Mouse (Mus musculus) lung, embryonic 16.5 days (tissue): Measurements from ENCODE around the gene Clint1. TPM values are rescaled to one million over a fixed set of nuclear protein-coding genes. Genes with fewer than 3 reads are reported as not detected.

Experiments
- ATAC-seq: fragments of 200-750 bp; cut with Nextera tagmentation; 2 replicates; pipeline ENCODE4 v1.8.0; 2017; ENCODE audit warnings: low read depth, mild to moderate bottlenecking, moderate library complexity
- H3K27ac ChIP-seq: fragments of 300-500 bp; sonication (generic); 2 replicates; pipeline ENCODE4 v1.5.1; 2014; ENCODE audit warnings: mild to moderate bottlenecking, control low read depth, low read length
- H3K27me3 ChIP-seq: fragments of 300-500 bp; sonication (generic); 2 replicates; pipeline ENCODE4 v1.6.1; 2014; ENCODE audit warnings: low read depth, low read length, mixed read lengths; ENCODE audit not compliant: control insufficient read depth, insufficient read depth
- H3K36me3 ChIP-seq: fragments of 300-500 bp; sonication (generic); 2 replicates; pipeline ENCODE4 v1.6.1; 2014; ENCODE audit warnings: low read length; ENCODE audit not compliant: control insufficient read depth, insufficient read depth
- H3K4me1 ChIP-seq: fragments of 300-500 bp; sonication (generic); replicated peaks from 2 replicates; pipeline ENCODE4 v1.6.1; 2014; ENCODE audit warnings: low read length, mixed read lengths; ENCODE audit not compliant: control insufficient read depth, insufficient read depth
- H3K4me2 ChIP-seq: fragments of 300-500 bp; sonication (generic); 2 replicates; pipeline ENCODE4 v1.6.1; 2014; ENCODE audit warnings: low read depth, low read length, control low read depth
- H3K4me3 ChIP-seq: fragments of 300-500 bp; sonication (generic); 2 replicates; pipeline ENCODE4 v1.5.1; 2014; ENCODE audit warnings: mild to moderate bottlenecking, low read length, control low read depth
- H3K9ac ChIP-seq: fragments of 300-500 bp; sonication (generic); 2 replicates; pipeline ENCODE4 v1.6.1; 2014; ENCODE audit warnings: low read length, control low read depth
- H3K9me3 ChIP-seq: fragments of 300-500 bp; sonication (generic); 2 replicates; pipeline ENCODE4 v1.6.1; 2016; ENCODE audit warnings: low read length; ENCODE audit not compliant: control insufficient read depth
- WGBS: fragments of 180-500 bp; shearing (Covaris S2); extraction: QIAGEN DNeasy Blood & Tissue Kit; methylation state at CpG from one replicate; pipeline ENCODE4 v1.1.7; 2014; 5-methylcytosine and 5-hydroxymethylcytosine counted together
- polyA plus RNA-seq: library from polyadenylated mRNA; unstranded; fragments of >200 nt; fragmentation: Nextera tagmentation; extraction: Ambion mirVana; gene quantifications from 2 replicates; pipeline ENCODE4 v1.2.1, GENCODE M21; 2015

The Clint1 gene
- polyA plus RNA-seq, 1 experiment from 2014 or later: 74.1 TPM

GRCm38 (mm10) chr11:45943891-45944642 lies 92.2 kb downstream of the Clint1 start:
- Histone ChIP-seq H3K4me1 (peaks cover 10% of the 10 kb centered on the region), H3K4me3 (peak overlapping the region; percentile 87), H3K27ac (0 out of 2 replicates have a peak overlapping the region, but pooled peaks have one; percentile 23), H3K9ac (peak overlapping the region; percentile 90), H3K4me2 (peak overlapping the region; percentile 69), H3K9me3 (no peaks in the 10 kb centered on the region), H3K36me3 (no peaks in the 10 kb centered on the region; the same call in 1 of the 2 replicates), H3K27me3 (no peaks in the 10 kb centered on the region)
- WGBS: under 1% methylated on average over 48 of the region's 49 CpGs
- ATAC-seq: peak; percentile 57; the same call in 1 of the 2 replicates

- ATAC-seq: peak; percentile 92
- Histone ChIP-seq H3K4me1 (peaks cover 10% of the 10 kb centered on the region), H3K9me3 (no peaks in the 10 kb centered on the region), H3K36me3 (peaks cover 2% of the 10 kb centered on the region; the same call in 1 of the 2 replicates), H3K4me2 (peak within 1 kb of the TSS; percentile 69), H3K9ac (peak within 1 kb of the TSS; percentile 90), H3K27me3 (no peaks in the 10 kb centered on the region), H3K4me3 (peak within 1 kb of the TSS; percentile 87), H3K27ac (0 out of 2 replicates have a peak within 1 kb of the TSS, but pooled peaks have one; percentile 23)
- WGBS: under 1% methylated on average over 47 of the region's 55 CpGs
Measured at GRCm38 (mm10) chr11:45944643-45945156, 92.8 kb downstream of the Clint1 start, which contains the start of gene Lsm11. Gene Lsm11 (minus strand): TSS chr11:45944935.

- H3K27me3 ChIP-seq: no peaks in the 10 kb centered on the region
- H3K4me1 ChIP-seq: peaks cover 10% of the 10 kb centered on the region
- H3K9ac ChIP-seq: no peak overlapping the region
- no peaks in the 10 kb centered on the region for H3K9me3 ChIP-seq
- no peak for ATAC-seq
- H3K36me3 ChIP-seq: peaks cover 11% of the 10 kb centered on the region
- no peak overlapping the region for H3K4me3 ChIP-seq
- 70% methylated on average over 4 of the region's 4 CpGs for WGBS
- no peak overlapping the region for H3K4me2 ChIP-seq
- H3K27ac ChIP-seq: no peak overlapping the region
Measured at GRCm38 (mm10) chr11:45946796-45947195, 94.9 kb downstream of the Clint1 start.

GRCm38 (mm10) chr11:45947491-45947890 lies 95.6 kb downstream of the Clint1 start:
- Histone ChIP-seq H3K4me2 (no peak overlapping the region), H3K4me1 (peaks cover 10% of the 10 kb centered on the region), H3K9ac (no peak overlapping the region), H3K27me3 (no peaks in the 10 kb centered on the region), H3K4me3 (no peak overlapping the region), H3K36me3 (peaks cover 11% of the 10 kb centered on the region), H3K27ac (no peak overlapping the region), H3K9me3 (no peaks in the 10 kb centered on the region)
- WGBS: 78% methylated on average over 2 of the region's 2 CpGs
- ATAC-seq: no peak

GRCm38 (mm10) chr11:45955127-45955627 lies 103.3 kb downstream of the Clint1 start, which contains the start of gene Thg1l:
Gene Thg1l (minus strand): TSS chr11:45955494.
- Histone ChIP-seq H3K4me3 (peak within 1 kb of the TSS; percentile 72), H3K4me2 (peak within 1 kb of the TSS; percentile 54), H3K27me3 (no peaks in the 10 kb centered on the region), H3K9ac (peak within 1 kb of the TSS; percentile 69), H3K36me3 (peaks cover 7% of the 10 kb centered on the region), H3K27ac (peak within 1 kb of the TSS; percentile 65), H3K9me3 (no peaks in the 10 kb centered on the region), H3K4me1 (0 out of 2 replicates have a peak, but pooled peaks cover 2% of the 10 kb centered on the region)
- WGBS: under 1% methylated on average over 32 of the region's 32 CpGs
- ATAC-seq: peak; percentile 99

- Histone ChIP-seq H3K9ac (no peak overlapping the region), H3K4me1 (0 out of 2 replicates have a peak, but pooled peaks cover 2% of the 10 kb centered on the region), H3K36me3 (no peaks in the 10 kb centered on the region), H3K27me3 (no peaks in the 10 kb centered on the region), H3K27ac (no peak overlapping the region), H3K4me3 (no peak overlapping the region), H3K4me2 (no peak overlapping the region), H3K9me3 (no peaks in the 10 kb centered on the region)
- 79% methylated on average over 3 of the region's 3 CpGs for WGBS
- no peak for ATAC-seq
Measured at GRCm38 (mm10) chr11:45959598-45959997, 107.7 kb downstream of the Clint1 start.

GRCm38 (mm10) chr11:45960003-45960402 lies 108.2 kb downstream of the Clint1 start:
- no peaks in the 10 kb centered on the region for H3K27me3 ChIP-seq
- no peak overlapping the region for H3K27ac ChIP-seq
- no peaks in the 10 kb centered on the region for H3K36me3 ChIP-seq
- H3K4me1 ChIP-seq: 0 out of 2 replicates have a peak, but pooled peaks cover 2% of the 10 kb centered on the region
- H3K9me3 ChIP-seq: no peaks in the 10 kb centered on the region
- no peak for ATAC-seq
- no peak overlapping the region for H3K4me3 ChIP-seq
- no peak overlapping the region for H3K4me2 ChIP-seq
- no peak overlapping the region for H3K9ac ChIP-seq
- WGBS: 78% methylated on average over 5 of the region's 5 CpGs
